Mouse (Mus musculus): ENCODE data around the gene Cdc42ep4.
A peak's percentile ranks its signal among the peaks of the same experiment; 100 is the strongest.

Cdc42ep4 gene

GRCm38 (mm10) chr11:113749749-113750351 lies 1.8 kb downstream of the Cdc42ep4 start:
- DNase-seq (ENCODE audit: low read depth): no peak

- peak; percentile 79 for DNase-seq (ENCODE audit: low read depth)
These were observed 2.7 kb downstream of the Cdc42ep4 start for GRCm38 (mm10) chr11:113748797-113749521.

GRCm38 (mm10) chr11:113747725-113748380 lies 3.8 kb downstream of the Cdc42ep4 start:
- DNase-seq (ENCODE audit: low read depth): no peak

- peak; percentile 75 for DNase-seq (ENCODE audit: low read depth)
These were observed 4.6 kb downstream of the Cdc42ep4 start for GRCm38 (mm10) chr11:113747056-113747455.

GRCm38 (mm10) chr11:113745961-113746360 lies 5.7 kb downstream of the Cdc42ep4 start:
- peak; percentile 45 for DNase-seq (ENCODE audit: low read depth)

GRCm38 (mm10) chr11:113742998-113743397 lies 8.7 kb downstream of the Cdc42ep4 start:
- DNase-seq (ENCODE audit: low read depth): no peak

GRCm38 (mm10) chr11:113740100-113740499 lies 11.6 kb downstream of the Cdc42ep4 start:
- DNase-seq (ENCODE audit: low read depth): no peak

- DNase-seq (ENCODE audit: low read depth): no peak
These were observed 12.5 kb downstream of the Cdc42ep4 start for GRCm38 (mm10) chr11:113739213-113739612.

- no peak for DNase-seq (ENCODE audit: low read depth)
These were observed 13.8 kb downstream of the Cdc42ep4 start for GRCm38 (mm10) chr11:113737912-113738311.

GRCm38 (mm10) chr11:113737553-113737854 lies 14.2 kb downstream of the Cdc42ep4 start:
- DNase-seq (ENCODE audit: low read depth): no peak

GRCm38 (mm10) chr11:113736848-113737552 lies 14.7 kb downstream of the Cdc42ep4 start:
- no peak for DNase-seq (ENCODE audit: low read depth)

- no peak for DNase-seq (ENCODE audit: low read depth)
These were observed 16.5 kb downstream of the Cdc42ep4 start for GRCm38 (mm10) chr11:113735151-113735550.

- peak; percentile 86 for DNase-seq (ENCODE audit: low read depth)
These were observed 17.9 kb downstream of the Cdc42ep4 start for GRCm38 (mm10) chr11:113733631-113734364.

- DNase-seq (ENCODE audit: low read depth): peak; percentile 17
These were observed 19.6 kb downstream of the Cdc42ep4 start for GRCm38 (mm10) chr11:113731945-113732612.

- DNase-seq (ENCODE audit: low read depth): no peak
These were observed 20.8 kb downstream of the Cdc42ep4 start for GRCm38 (mm10) chr11:113730879-113731278.

- peak; percentile 49 for DNase-seq (ENCODE audit: low read depth)
These were observed 21.8 kb downstream of the Cdc42ep4 start for GRCm38 (mm10) chr11:113729917-113730316.

- no peak for DNase-seq (ENCODE audit: low read depth)
These were observed 22.4 kb downstream of the Cdc42ep4 start for GRCm38 (mm10) chr11:113729239-113729638.

- DNase-seq (ENCODE audit: low read depth): no peak
These were observed 23.7 kb downstream of the Cdc42ep4 start for GRCm38 (mm10) chr11:113727992-113728391.

- DNase-seq (ENCODE audit: low read depth): no peak
These were observed 24.4 kb downstream of the Cdc42ep4 start for GRCm38 (mm10) chr11:113726994-113727888.

All from 416B (cell line).